Mouse (Mus musculus) G1E (cell line): ENCODE measurements around the gene Pitx1.

Source experiments
- CTCF ChIP-seq: IDR thresholded peaks from 2 replicates; pipeline ENCODE4 v1.5.1; 2012; ENCODE audit warnings: low read depth, low read length, inconsistent platforms, mixed read lengths
- GATA2 ChIP-seq: IDR thresholded peaks from 2 replicates; pipeline ENCODE4 v1.6.1; 2012; ENCODE audit warnings: low read depth, low read length, inconsistent platforms, borderline replicate concordance
- TAL1 ChIP-seq: conservative IDR thresholded peaks from 2 replicates; pipeline ENCODE4 v1.6.1; 2012; ENCODE audit warnings: low read depth, low read length, inconsistent platforms, mixed read lengths

DNA sequence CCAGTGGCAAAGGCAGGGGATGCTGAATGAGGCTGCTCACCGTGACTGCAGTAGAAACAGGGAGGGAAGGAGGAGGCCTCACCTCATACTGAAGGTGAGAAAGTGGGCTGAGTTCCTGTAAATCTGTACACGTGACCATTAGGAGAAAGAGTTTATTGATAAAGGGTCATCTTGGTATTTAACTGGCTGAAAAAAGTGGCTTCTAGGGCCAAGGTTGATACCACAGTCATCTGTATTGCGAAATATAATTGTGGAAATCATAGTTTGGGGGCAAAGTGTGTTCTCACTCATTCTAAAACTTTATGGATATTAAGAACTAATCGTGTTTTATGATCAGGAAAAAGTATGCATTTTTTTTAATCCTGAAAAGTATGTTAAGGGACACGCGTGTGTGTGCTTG lies 21.2 kb downstream of the Pitx1 start:
- TF ChIP-seq CTCF (no peak), TAL1 (no peak), GATA2 (no peak)
